In the genomic region with DNA sequence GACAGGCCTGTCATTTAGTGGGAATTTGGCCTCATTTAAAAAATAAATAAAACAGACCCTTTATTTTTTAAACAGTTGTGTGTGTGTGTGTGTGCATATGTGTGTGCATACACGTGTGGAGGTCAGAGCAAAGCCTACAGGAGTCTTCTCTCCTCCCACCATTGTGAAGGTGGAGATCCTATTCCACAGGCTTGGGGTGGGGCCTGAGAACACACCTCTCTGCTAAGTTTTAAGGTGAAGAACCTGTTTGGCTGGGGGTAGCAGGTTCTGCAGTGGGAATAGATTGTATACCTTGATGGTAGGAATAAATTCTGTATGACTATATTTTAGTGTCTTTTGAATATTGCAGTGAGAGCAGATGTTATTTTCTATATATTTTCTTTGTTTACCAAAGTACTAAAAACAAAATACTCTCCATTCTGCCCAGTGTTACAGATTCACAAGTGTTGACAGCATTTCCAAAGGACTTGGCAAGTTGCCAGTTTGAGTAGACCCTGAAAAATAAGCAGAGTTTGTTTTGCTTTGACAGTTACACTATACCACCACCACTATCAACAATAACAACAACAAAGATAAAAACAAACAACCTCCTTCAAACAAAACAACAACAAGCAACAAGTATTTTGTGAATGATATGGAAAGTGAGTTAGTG, we compare ENCODE assay signal across 16 mouse cellular contexts. TPM values are rescaled to one million over a fixed set of nuclear protein-coding genes. Genes with fewer than 3 reads are reported as not detected.
"Had no signal": no experiment of that assay in that cellular context is flagged by ENCODE, and none has a peak within 500 bp of the region (broad histone marks: within the 10 kb centered on the region; RNA-seq: fewer than 3 reads in every experiment).

No protein-coding gene starts in this region.

- H3K4me2 ChIP-seq: kidney, embryonic 15.5 days; limb, embryonic 13.5 days; midbrain, embryonic 12.5 days; neural tube, embryonic 15.5 days had no signal

- H3K36me3 ChIP-seq: kidney, embryonic 15.5 days; limb, embryonic 13.5 days; midbrain, embryonic 12.5 days; neural tube, embryonic 15.5 days had no signal

- H3K27ac ChIP-seq: kidney, embryonic 15.5 days; limb, embryonic 13.5 days; liver, embryonic 14.5 days; midbrain, embryonic 12.5 days; neural tube, embryonic 15.5 days had no signal

- H3K9ac ChIP-seq: kidney, embryonic 15.5 days; limb, embryonic 13.5 days; liver, embryonic 14.5 days; midbrain, embryonic 12.5 days; neural tube, embryonic 15.5 days had no signal

- H3K4me3 ChIP-seq: kidney, embryonic 15.5 days; limb, embryonic 13.5 days; midbrain, embryonic 12.5 days; myocyte; neural tube, embryonic 15.5 days had no signal

- H3K9me3 ChIP-seq: kidney, embryonic 15.5 days; limb, embryonic 13.5 days; midbrain, embryonic 12.5 days; neural tube, embryonic 15.5 days had no signal

- H3K27me3 ChIP-seq: kidney, embryonic 15.5 days; limb, embryonic 13.5 days; midbrain, embryonic 12.5 days; neural tube, embryonic 15.5 days had no signal

- DNase-seq: kidney, adult 2 months; kidney, postnatal 14 days; left cerebral cortex, postnatal 4 days; lung, adult 18-20 months; lung, postnatal 14 days; right cerebral cortex, adult 18-20 months; right cerebral cortex, postnatal 25 days; thymus, adult 2 months; thymus, postnatal 36 days had no signal

- H3K4me1 ChIP-seq: midbrain, embryonic 12.5 days had no signal

RNA-seq across cellular contexts. Expression of a gene that starts 35.9 kb away (rescaled TPM):
- total RNA-seq: megakaryocyte-erythroid progenitor cell, adult 5-6 weeks had no signal
